Mouse (Mus musculus): ENCODE data around the gene Rnf150. TPM values are rescaled to one million over a fixed set of nuclear protein-coding genes. Genes with fewer than 3 reads are reported as not detected.

Rnf150 gene
- total and polyA plus RNA-seq, 2 experiments from 2014 or later = 1.9 to 9.9 TPM

- H3K4me1 ChIP-seq (ENCODE audit: insufficient read depth, low read length) = 0 out of 2 replicates have a peak, but pooled peaks cover 6% of the 10 kb centered on the region
- no peak for TF ChIP-seq CTCF (IDR thresholded peaks at IDR 0.05; ENCODE audit: low read depth)
- H3K27me3 ChIP-seq (ENCODE audit: insufficient read depth, low read length) = no peaks in the 10 kb centered on the region
- H3K9ac ChIP-seq (replicated peaks; ENCODE audit: low read length) = no peak overlapping the region
- 59% methylated on average over 5 of the region's 5 CpGs for WGBS
- no peak overlapping the region for H3K27ac ChIP-seq
- H3K4me3 ChIP-seq (ENCODE audit: low read length) = no peak overlapping the region
- H3K4me2 ChIP-seq (ENCODE audit: low read depth, low read length) = no peak overlapping the region
- no peaks in the 10 kb centered on the region for H3K36me3 ChIP-seq (ENCODE audit: insufficient read depth, low read length)
- ATAC-seq = no peak
- no peak for DNase-seq (ENCODE audit: low spot score)
- no peaks in the 10 kb centered on the region for H3K9me3 ChIP-seq (ENCODE audit: low read length)
These were observed 54.6 kb downstream of the Rnf150 start for GRCm38 (mm10) chr8:82917540-82918316.

GRCm38 (mm10) chr8:82919676-82920075, 56.5 kb downstream of the Rnf150 start:
- DNase-seq (ENCODE audit: low spot score) (no peak), ATAC-seq (no peak)
- Histone ChIP-seq H3K9ac (replicated peaks; ENCODE audit: low read length) (no peak overlapping the region), H3K27me3 (ENCODE audit: insufficient read depth, low read length) (no peaks in the 10 kb centered on the region), H3K9me3 (ENCODE audit: low read length) (no peaks in the 10 kb centered on the region), H3K36me3 (ENCODE audit: insufficient read depth, low read length) (no peaks in the 10 kb centered on the region), H3K4me1 (ENCODE audit: insufficient read depth, low read length) (0 out of 2 replicates have a peak, but pooled peaks cover 6% of the 10 kb centered on the region), H3K4me3 (ENCODE audit: low read length) (no peak overlapping the region), H3K4me2 (ENCODE audit: low read depth, low read length) (no peak overlapping the region), H3K27ac (no peak overlapping the region)
- TF ChIP-seq CTCF (IDR thresholded peaks at IDR 0.05; ENCODE audit: low read depth) = no peak
- 56% methylated on average over 4 of the region's 4 CpGs for WGBS

DNA sequence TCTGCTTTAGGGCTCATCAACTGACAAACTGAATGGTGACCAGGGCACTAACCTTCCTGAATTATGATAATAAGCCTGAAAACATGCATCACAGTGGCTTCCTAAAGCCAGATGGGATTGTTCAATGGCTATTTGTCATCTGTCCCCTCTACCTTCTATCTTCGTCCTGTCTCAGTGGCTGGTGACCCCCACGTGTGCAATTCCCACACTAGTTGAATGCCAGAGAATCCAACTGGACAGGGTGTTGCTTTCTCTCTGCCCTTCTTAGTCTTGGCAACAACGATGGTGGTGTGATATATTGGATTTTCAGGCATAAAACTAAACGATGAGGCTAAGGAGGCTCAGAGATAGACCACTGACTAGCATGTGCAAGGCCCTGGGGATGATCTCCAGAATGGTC, 57.0 kb downstream of the Rnf150 start:
- WGBS = 50% methylated on average over 4 of the region's 4 CpGs
- Histone ChIP-seq H3K9ac (replicated peaks; ENCODE audit: low read length) (no peak overlapping the region), H3K4me1 (ENCODE audit: insufficient read depth, low read length) (0 out of 2 replicates have a peak, but pooled peaks cover 6% of the 10 kb centered on the region), H3K9me3 (ENCODE audit: low read length) (no peaks in the 10 kb centered on the region), H3K4me2 (ENCODE audit: low read depth, low read length) (no peak overlapping the region), H3K27ac (no peak overlapping the region), H3K4me3 (ENCODE audit: low read length) (no peak overlapping the region), H3K36me3 (ENCODE audit: insufficient read depth, low read length) (no peaks in the 10 kb centered on the region), H3K27me3 (ENCODE audit: insufficient read depth, low read length) (no peaks in the 10 kb centered on the region)
- DNase-seq (ENCODE audit: low spot score) (no peak), ATAC-seq (no peak)
- TF ChIP-seq CTCF (IDR thresholded peaks at IDR 0.05; ENCODE audit: low read depth) = no peak

- DNase-seq (ENCODE audit: low spot score) (no peak), ATAC-seq (no peak)
- WGBS = 91% methylated on average over 3 of the region's 3 CpGs
- H3K36me3 ChIP-seq (ENCODE audit: insufficient read depth, low read length) = no peaks in the 10 kb centered on the region
- no peak overlapping the region for H3K27ac ChIP-seq
- H3K9me3 ChIP-seq (ENCODE audit: low read length) = no peaks in the 10 kb centered on the region
- no peak overlapping the region for H3K4me2 ChIP-seq (ENCODE audit: low read depth, low read length)
- H3K9ac ChIP-seq (replicated peaks; ENCODE audit: low read length) = no peak overlapping the region
- H3K4me3 ChIP-seq (ENCODE audit: low read length) = no peak overlapping the region
- H3K27me3 ChIP-seq (ENCODE audit: insufficient read depth, low read length) = no peaks in the 10 kb centered on the region
- H3K4me1 ChIP-seq (ENCODE audit: insufficient read depth, low read length) = no peaks in the 10 kb centered on the region
- TF ChIP-seq CTCF (IDR thresholded peaks at IDR 0.05; ENCODE audit: low read depth) = no peak
These were observed 62.1 kb downstream of the Rnf150 start for GRCm38 (mm10) chr8:82925286-82925685.

GRCm38 (mm10) chr8:82926518-82926917, 63.4 kb downstream of the Rnf150 start:
- ATAC-seq (no peak), DNase-seq (ENCODE audit: low spot score) (no peak)
- H3K36me3 ChIP-seq (ENCODE audit: insufficient read depth, low read length) = no peaks in the 10 kb centered on the region
- no peaks in the 10 kb centered on the region for H3K4me1 ChIP-seq (ENCODE audit: insufficient read depth, low read length)
- no peaks in the 10 kb centered on the region for H3K9me3 ChIP-seq (ENCODE audit: low read length)
- H3K27me3 ChIP-seq (ENCODE audit: insufficient read depth, low read length) = no peaks in the 10 kb centered on the region
- H3K4me2 ChIP-seq (ENCODE audit: low read depth, low read length) = no peak overlapping the region
- no peak overlapping the region for H3K9ac ChIP-seq (replicated peaks; ENCODE audit: low read length)
- H3K27ac ChIP-seq = no peak overlapping the region
- 87% methylated on average over 5 of the region's 5 CpGs for WGBS
- no peak for TF ChIP-seq CTCF (IDR thresholded peaks at IDR 0.05; ENCODE audit: low read depth)
- H3K4me3 ChIP-seq (ENCODE audit: low read length) = no peak overlapping the region

- no peaks in the 10 kb centered on the region for H3K36me3 ChIP-seq (ENCODE audit: insufficient read depth, low read length)
- H3K4me2 ChIP-seq (ENCODE audit: low read depth, low read length) = no peak overlapping the region
- TF ChIP-seq CTCF (IDR thresholded peaks at IDR 0.05; ENCODE audit: low read depth) = no peak
- no peak overlapping the region for H3K27ac ChIP-seq
- no peaks in the 10 kb centered on the region for H3K9me3 ChIP-seq (ENCODE audit: low read length)
- H3K4me1 ChIP-seq (ENCODE audit: insufficient read depth, low read length) = no peaks in the 10 kb centered on the region
- DNase-seq (ENCODE audit: low spot score) (no peak), ATAC-seq (no peak)
- no peak overlapping the region for H3K4me3 ChIP-seq (ENCODE audit: low read length)
- H3K9ac ChIP-seq (replicated peaks; ENCODE audit: low read length) = no peak overlapping the region
- no peaks in the 10 kb centered on the region for H3K27me3 ChIP-seq (ENCODE audit: insufficient read depth, low read length)
- WGBS = 90% methylated on average over 7 of the region's 7 CpGs
These were observed 68.4 kb downstream of the Rnf150 start for GRCm38 (mm10) chr8:82931554-82931953.

DNA sequence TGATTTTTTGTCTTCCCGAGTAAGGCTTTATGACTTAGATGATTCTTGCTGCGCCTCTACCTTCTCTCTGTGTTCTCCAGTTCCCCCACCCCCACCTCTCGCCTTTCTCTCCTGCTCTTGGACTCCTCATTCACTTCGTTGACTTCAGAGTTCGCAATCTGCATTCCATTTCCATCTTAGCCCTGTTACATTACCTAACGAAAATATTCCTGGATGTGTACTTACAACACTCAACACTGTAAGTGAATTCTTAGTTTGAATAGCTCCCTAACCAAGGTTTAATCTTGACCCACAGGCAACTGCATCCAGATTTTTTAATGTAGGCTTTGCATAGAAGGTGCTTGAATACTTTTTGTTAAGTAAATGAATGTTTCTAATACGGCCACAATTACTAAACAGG, 73.0 kb downstream of the Rnf150 start:
- H3K36me3 ChIP-seq (ENCODE audit: insufficient read depth, low read length) = no peaks in the 10 kb centered on the region
- no peaks in the 10 kb centered on the region for H3K9me3 ChIP-seq (ENCODE audit: low read length)
- no peak overlapping the region for H3K27ac ChIP-seq
- TF ChIP-seq CTCF (IDR thresholded peaks at IDR 0.05; ENCODE audit: low read depth) = no peak
- DNase-seq (ENCODE audit: low spot score) (no peak), ATAC-seq (no peak)
- H3K9ac ChIP-seq (replicated peaks; ENCODE audit: low read length) = no peak overlapping the region
- WGBS = 86% methylated on average over 7 of the region's 7 CpGs
- no peak overlapping the region for H3K4me3 ChIP-seq (ENCODE audit: low read length)
- no peaks in the 10 kb centered on the region; the same call in 1 of the 2 replicates for H3K4me1 ChIP-seq (ENCODE audit: insufficient read depth, low read length)
- no peaks in the 10 kb centered on the region for H3K27me3 ChIP-seq (ENCODE audit: insufficient read depth, low read length)
- H3K4me2 ChIP-seq (ENCODE audit: low read depth, low read length) = no peak overlapping the region

Measured in hindbrain, postnatal 0 days (tissue).